Mouse (Mus musculus): Measurements from ENCODE around the gene Myo15.
"Not testable (repeated sequence)": the region's sequence is repeated elsewhere in the genome, so short reads cannot be mapped to it uniquely, and the experiment has no call there.

The Myo15 gene

DNA sequence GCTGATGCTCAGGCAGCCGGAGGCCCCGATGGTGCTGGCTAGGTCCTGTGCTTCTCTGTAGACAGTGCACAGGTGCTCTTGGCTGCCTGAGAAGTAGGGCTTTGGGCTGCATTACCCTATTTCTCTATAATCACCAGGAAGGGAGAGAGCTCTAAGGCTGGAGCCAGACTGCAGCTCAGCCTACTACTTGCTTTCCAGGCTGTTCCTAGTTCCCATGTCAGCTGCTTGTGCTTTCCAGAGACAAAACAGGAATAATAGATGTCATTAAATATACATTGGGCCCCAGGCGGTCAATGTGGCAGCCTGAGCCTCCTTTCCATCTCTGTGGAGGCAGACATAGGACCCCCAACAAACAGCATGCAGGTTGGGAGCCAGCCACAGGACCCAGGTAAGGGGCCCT lies at the start of gene Myo15:
Gene Myo15, plus strand, starts transcription at position 301 of the 400 bp plus-strand sequence.
- no peak for DNase-seq (ENCODE audit: extremely low read depth, insufficient read length, low spot score)

DNA sequence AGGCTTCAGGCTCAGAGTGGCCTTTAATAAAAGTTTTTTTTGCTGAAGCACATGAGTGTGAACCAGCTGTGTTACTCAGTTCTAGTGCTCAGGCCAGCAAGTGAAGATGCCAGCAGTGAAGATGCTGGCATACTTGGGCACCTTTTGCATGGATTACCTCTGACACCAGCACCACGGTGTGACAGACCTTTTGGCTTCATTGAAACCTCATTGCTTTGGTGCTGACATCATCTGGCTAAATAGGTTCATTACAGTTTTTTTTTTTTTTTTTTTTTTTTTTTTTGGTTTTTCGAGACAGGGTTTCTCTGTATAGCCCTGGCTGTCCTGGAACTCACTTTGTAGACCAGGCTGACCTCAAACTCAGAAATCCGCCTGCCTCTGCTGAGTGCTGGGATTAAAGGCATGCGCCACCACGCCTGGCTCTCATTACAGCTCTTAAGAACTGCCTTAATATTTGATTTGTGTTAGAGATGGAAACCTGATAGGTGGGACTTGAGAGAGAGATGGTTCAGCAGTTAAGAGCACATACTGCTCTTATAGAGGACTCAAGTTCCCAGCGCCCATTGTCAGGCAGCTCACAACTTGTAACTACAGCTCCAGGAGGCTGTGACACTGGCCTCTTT lies 47.0 kb upstream of the Myo15 start:
- DNase-seq (ENCODE audit: extremely low read depth, insufficient read length, low spot score): no peak

DNA sequence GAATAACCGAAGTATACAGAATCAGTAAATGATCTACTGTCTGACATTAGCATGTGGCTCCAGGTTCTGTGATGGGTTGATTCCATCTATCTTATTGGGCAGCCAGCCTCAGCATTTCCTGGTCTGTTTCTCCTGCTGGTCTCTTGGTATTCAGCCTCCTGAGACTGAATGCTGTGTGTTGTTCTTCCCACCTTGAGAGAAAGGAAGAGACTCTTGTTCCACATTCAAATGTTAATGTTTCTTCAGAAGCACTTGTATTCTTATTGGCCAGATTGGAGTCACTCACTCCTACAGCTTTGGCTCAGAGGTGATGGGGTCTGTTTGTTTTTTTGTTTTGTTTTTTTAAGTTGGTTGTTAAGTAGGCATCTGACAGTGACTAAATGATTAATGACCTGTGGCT lies 46.1 kb upstream of the Myo15 start:
- no peak for DNase-seq (ENCODE audit: extremely low read depth, insufficient read length, low spot score)

DNA sequence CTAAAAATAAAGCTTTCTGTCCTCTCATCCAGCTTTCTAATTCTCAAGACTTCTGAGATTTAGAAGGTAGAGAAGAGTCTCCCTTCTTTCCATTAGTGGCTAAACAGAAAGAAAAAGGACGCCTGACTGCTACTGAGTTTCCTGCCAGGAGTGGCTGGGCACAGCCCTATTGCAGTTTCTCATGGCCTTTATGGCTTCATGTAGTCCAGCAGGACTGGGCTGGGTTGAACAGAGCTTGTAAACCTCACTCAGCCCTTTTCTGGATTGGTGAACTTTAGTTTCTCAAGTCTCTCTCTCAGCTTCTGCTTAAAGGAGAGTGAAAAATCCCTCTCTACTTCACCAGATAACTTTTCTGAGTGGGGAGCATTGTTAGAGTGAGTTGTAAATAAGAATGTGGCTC lies 42.7 kb upstream of the Myo15 start:
- DNase-seq (ENCODE audit: extremely low read depth, insufficient read length, low spot score): no peak

DNA sequence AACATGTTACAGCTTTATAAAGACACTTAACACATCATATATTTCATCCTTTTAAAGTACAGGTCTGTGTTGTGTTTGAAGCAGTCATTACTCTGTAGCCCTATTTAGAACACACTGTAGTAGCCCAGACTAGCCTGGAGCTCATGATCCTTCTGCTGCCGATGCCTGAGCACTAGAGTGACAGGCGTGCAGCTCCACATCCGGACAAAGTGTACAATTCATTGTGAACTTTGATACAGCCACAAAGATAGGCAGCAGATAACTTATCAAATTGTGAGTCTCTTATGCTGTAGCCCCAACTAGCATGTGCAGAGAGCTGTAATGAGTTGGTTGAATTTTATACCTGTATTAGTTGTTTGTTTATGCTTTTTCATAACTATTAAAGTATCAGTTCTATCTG lies 41.5 kb upstream of the Myo15 start:
- no peak for DNase-seq (ENCODE audit: extremely low read depth, insufficient read length, low spot score)

- DNase-seq (ENCODE audit: extremely low read depth, insufficient read length, low spot score): no peak
These were observed 35.6 kb upstream of the Myo15 start for GRCm38 (mm10) chr11:60433501-60433900.

DNA sequence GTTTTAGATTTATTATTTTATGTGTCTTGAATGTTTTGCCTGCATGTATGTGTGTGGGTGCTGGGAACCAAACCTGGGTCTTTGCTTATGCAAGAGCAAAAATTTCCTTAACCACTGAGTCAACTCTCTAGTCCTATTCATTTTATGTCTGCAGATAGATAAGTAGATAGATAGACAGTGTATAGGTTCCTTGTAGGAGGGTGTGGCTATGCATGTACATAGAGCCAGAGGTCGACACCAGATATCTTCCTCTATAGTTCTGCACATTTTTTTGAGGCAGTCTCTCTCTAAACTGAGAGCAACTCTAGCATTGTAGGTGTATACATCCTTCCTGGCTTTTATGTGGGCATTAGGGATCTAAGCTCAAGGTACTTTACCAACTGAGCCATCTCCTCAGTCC lies 34.0 kb upstream of the Myo15 start:
- DNase-seq (ENCODE audit: extremely low read depth, insufficient read length, low spot score): no peak

DNA sequence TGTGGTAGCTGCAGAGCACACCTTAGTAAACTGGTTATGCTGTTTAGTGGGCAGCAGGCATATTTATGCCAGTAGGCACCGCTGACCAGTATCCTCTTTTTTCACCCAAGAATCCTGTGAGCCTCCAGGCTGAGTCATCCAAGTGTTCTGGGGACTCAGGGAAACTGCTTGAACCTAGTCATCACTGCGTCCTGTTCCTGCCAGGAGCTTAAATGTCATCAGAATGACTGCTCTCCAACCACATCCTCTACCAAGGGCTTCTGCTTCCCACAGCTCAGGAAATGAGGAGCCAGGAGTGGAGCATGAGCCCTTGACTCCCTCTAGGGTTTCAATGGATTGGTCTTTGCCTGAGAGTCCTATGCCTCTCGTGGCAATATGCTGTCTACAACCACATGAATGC lies 32.5 kb upstream of the Myo15 start:
- DNase-seq (ENCODE audit: extremely low read depth, insufficient read length, low spot score): peak; percentile 79

DNA sequence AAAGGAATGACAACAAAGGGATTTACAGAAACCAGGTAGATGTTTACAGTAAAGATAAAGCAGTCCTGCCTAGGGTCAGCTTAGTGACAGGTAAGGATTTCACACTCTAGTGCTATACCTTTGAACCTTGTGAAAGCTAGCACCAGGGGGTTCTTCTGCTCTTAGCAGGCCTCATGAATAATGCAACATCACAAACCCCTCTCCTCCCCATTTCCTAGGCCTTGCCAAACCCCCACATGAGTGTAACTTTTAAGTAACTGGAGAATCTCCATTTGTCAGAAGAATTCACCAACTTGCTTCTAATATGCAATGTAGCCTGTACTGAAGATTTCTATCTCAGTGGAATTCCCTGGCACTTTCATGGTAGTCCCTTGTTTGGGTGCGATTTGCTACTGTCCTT lies 29.5 kb upstream of the Myo15 start:
- not testable (repeated sequence) for DNase-seq (ENCODE audit: extremely low read depth, insufficient read length, low spot score)

DNA sequence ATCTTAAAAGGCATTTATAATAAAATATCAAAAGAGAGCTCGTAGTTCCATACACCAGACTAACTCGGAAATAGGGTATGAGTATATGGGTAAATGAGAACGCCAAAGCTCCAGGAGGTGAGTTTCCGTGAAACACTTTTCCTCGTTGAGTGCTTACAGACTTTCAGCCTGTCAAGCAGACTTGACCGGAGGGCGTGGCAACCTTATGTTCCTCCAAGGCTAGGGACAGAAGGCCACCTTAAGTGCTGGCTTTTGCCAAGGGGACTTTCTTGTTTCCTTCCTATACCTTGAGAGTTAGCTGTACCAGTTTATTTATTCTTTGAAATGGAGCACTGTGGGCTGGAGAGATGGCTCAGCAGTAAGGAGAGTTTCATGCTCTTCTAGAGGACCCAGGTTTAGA lies 29.0 kb upstream of the Myo15 start:
- DNase-seq (ENCODE audit: extremely low read depth, insufficient read length, low spot score): no peak

DNA sequence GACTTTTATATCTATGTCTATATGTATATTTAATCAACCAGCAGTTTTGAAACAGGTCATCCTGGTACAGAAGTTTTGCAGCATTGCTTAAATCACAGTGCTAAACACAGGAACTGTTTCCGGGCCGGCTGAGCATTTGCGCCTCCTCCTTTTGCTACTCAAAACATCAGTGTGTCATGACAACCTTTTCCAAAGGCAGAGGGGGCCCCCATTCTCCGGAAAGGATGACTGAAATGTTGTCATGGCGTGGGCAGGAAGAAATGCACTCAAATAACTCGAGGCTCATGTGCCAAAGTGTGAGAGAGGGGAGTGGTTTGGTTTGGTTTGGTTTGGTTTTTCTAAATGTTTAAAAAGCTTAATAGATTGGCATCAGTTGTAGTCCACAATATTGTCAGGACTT lies 26.2 kb upstream of the Myo15 start:
- no peak for DNase-seq (ENCODE audit: extremely low read depth, insufficient read length, low spot score)

DNA sequence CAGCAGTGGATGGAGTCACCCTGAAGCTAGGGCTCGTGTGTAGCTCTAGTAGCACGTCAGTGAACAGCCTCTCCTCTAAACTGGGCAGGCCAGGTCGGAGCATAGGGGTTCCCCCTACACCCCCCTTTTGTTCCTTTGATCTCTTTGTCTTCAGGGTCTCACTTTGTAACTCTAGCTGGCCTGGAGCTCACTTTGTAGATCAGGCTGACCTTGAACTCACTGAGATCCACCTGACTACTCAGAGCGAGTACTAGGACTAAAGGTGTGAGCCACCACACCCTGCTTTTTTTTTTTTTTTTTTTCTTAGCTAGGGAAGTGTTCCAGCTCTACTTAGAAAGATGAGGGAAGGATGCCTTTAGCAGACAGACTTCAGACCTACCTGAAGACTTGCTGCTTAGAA lies 25.1 kb upstream of the Myo15 start:
- no peak for DNase-seq (ENCODE audit: extremely low read depth, insufficient read length, low spot score)

- DNase-seq (ENCODE audit: extremely low read depth, insufficient read length, low spot score): peak; percentile 88
These were observed 14.9 kb upstream of the Myo15 start, which contains the start of gene Drg2 for GRCm38 (mm10) chr11:60454080-60454744. TSS of gene Drg2 (plus strand) at chr11:60454591.

- DNase-seq (ENCODE audit: extremely low read depth, insufficient read length, low spot score): no peak
These were observed 14.4 kb upstream of the Myo15 start for GRCm38 (mm10) chr11:60454745-60455087.

DNA sequence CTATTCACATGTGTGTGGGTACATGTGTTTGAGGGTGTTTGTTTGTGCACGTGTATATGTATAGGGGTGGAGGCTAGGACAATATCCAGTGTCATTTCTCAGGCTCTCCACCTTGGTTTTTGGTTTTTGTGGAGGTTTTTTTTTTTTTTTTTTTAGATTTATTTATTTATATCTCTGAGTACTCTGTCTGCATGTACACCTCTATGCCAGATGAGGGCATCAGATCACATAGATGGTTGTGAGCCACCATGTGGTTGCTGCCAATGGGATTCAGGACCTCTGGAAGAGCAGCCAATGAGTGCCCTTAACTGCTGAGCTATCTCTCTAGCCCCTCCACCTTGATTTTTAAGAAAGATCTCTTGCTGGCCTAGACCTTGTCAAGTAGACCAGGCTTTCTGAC lies 11.2 kb upstream of the Myo15 start:
- DNase-seq (ENCODE audit: extremely low read depth, insufficient read length, low spot score): no peak

GRCm38 (mm10) chr11:60465943-60466380 lies 3.2 kb upstream of the Myo15 start:
- DNase-seq (ENCODE audit: extremely low read depth, insufficient read length, low spot score): no peak

DNA sequence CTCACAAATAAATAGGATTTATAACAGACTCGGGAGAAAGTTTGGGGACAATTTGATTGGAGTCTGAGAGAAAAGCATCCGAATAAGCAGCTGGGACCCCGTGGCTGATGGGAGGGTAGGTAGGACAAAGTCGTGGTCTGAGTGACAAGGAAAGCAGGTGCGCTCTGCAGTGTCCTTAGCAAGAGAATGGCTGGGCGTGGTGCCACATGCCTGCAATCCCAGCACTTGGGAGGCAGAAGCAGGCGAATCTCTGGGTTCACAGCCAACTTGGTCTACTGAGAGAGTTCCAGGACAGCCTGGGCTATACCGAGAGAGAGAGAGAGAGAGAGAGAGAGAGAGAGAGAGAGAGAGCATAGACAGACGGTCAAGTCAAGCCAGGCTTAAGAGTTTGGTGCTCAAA lies 1.6 kb downstream of the Myo15 start:
- DNase-seq (ENCODE audit: extremely low read depth, insufficient read length, low spot score): no peak

GRCm38 (mm10) chr11:60474534-60474933 lies 5.4 kb downstream of the Myo15 start:
- DNase-seq (ENCODE audit: extremely low read depth, insufficient read length, low spot score): no peak

GRCm38 (mm10) chr11:60475668-60476362 lies 6.7 kb downstream of the Myo15 start:
- no peak for DNase-seq (ENCODE audit: extremely low read depth, insufficient read length, low spot score)

GRCm38 (mm10) chr11:60478121-60478520 lies 9.0 kb downstream of the Myo15 start:
- DNase-seq (ENCODE audit: extremely low read depth, insufficient read length, low spot score): no peak

DNA sequence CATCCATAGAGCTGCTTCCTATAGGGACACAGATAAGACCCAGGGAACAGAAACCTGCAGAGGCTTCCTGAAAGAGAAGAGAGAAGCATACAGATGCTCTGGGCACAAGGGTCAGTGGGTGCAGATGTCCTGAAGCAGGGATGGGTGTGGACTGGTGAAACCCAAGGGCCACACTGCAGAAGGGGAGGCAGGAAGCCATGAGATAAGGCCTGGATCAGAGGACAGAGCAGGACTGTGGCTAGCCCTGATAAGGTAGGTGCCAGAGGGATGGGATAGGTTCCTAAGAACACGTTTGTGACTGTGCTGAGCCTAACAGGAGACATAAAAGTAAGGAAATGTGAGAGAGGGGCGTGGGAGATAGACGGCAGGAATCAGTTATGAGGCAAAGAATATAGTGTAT lies 17.1 kb downstream of the Myo15 start:
- DNase-seq (ENCODE audit: extremely low read depth, insufficient read length, low spot score): no peak

- no peak for DNase-seq (ENCODE audit: extremely low read depth, insufficient read length, low spot score)
These were observed 23.6 kb downstream of the Myo15 start for GRCm38 (mm10) chr11:60492726-60493125.
